Mouse (Mus musculus) cerebellum, adult 2 months (tissue): ENCODE measurements around the gene Ier5l. TPM values are rescaled to one million over a fixed set of nuclear protein-coding genes. Genes with fewer than 3 reads are reported as not detected.

ENCODE experiments used
- DNase-seq, 2 experiments: peaks; one replicate each; pipeline ENCODE4 v3.0.0; 2021
- H3K27ac ChIP-seq: fragments of 200-500 bp; 2 replicates; pipeline ENCODE4 v1.5.1; 2012; ENCODE audit warnings: low read length, control low read depth, inconsistent platforms; ENCODE audit not compliant: insufficient read depth
- H3K27me3 ChIP-seq: fragments of 200-500 bp; 2 replicates; pipeline ENCODE4 v1.6.1; 2012; ENCODE audit warnings: inconsistent platforms, mild to moderate bottlenecking, low read length, moderate library complexity; ENCODE audit not compliant: control insufficient read depth, insufficient read depth
- H3K4me1 ChIP-seq: fragments of 200-500 bp; 2 replicates; pipeline ENCODE4 v1.6.1; 2011; ENCODE audit warnings: low read length; ENCODE audit not compliant: control insufficient read depth, insufficient read depth
- H3K4me3 ChIP-seq: fragments of 200-500 bp; replicated peaks from 2 replicates; pipeline ENCODE3; 2011; ENCODE audit warnings: mild to moderate bottlenecking, low read depth, low read length, control low read depth; ENCODE audit not compliant: insufficient read depth
- CTCF ChIP-seq: fragments of 200-500 bp; IDR thresholded peaks from 2 replicates; pipeline ENCODE4 v1.5.1; 2011; ENCODE audit warnings: low read depth, mild to moderate bottlenecking, control low read depth, low read length, moderate library complexity, borderline replicate concordance; ENCODE audit not compliant: insufficient read depth
- POLR2A ChIP-seq: fragments of 200-500 bp; IDR thresholded peaks from 2 replicates; pipeline ENCODE4 v1.6.1; 2011; ENCODE audit warnings: low read length, control low read depth, borderline replicate concordance; ENCODE audit not compliant: insufficient read depth
- WGBS: fragments of 180-500 bp; shearing (Covaris S2); methylation state at CpG from one replicate; pipeline ENCODE4 v1.1.7; 2018; 5-methylcytosine and 5-hydroxymethylcytosine counted together
- polyA plus RNA-seq: library from polyadenylated mRNA; depleted of rRNA; stranded (reverse); fragments of >200 nt; gene quantifications from 2 replicates; pipeline ENCODE4 v1.2.3, GENCODE M21; 2012

Gene Ier5l
- polyA plus RNA-seq, 1 experiment: 7.5 TPM

DNA sequence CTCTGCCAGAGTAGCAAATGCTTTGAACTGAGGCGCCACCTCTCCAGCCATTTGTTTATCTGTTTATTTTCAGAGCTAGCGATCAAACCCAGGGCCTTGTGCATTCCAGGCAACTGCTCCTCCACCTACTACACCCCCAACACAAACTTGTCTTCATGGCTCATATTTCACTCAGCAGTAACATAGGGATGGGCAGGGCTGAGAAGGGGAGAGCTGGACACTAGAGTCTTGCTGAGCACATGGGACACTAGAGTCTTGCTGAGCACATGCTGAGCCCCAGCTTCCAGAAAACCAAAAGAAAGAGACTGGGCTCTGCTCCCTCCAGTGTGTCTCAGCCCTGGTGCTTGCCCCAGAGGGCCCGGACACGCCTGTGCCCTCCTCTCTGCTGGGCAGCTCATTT lies 7.2 kb downstream of the Ier5l start:
- no peak for TF ChIP-seq POLR2A
- no peak for TF ChIP-seq CTCF
- 93% methylated on average over 4 of the region's 4 CpGs for WGBS

DNA sequence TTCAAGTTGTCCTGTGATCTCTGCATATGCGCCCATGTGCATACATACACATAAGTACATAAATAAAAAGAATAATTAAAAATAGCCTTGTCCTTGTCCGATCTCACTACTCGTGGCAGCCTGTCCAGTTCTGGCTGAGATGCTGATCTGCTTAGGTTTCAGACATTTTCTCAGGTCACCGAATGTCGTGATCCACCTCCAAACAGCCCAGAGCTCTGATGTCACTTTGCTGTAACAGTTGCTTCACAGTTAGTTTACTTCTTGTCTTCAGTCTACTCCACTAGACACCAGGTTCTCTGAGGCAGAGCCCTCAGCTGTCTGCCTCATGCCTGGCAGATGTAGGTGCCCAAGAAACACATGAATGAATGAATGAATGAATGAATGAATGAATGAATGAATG lies 9.6 kb downstream of the Ier5l start:
- WGBS: 22% methylated on average over 5 of the region's 5 CpGs
- TF ChIP-seq CTCF (no peak), POLR2A (no peak)
- Histone ChIP-seq H3K27me3 (no peaks in the 10 kb centered on the region), H3K27ac (no peak overlapping the region), H3K4me3 (peak overlapping the region; percentile 60), H3K4me1 (peaks cover 13% of the 10 kb centered on the region; the same call in 1 of the 2 replicates)
- DNase-seq: no peak

More for the DNA sequence above, 7.2 kb downstream of the Ier5l start:
- no peaks in the 10 kb centered on the region for H3K27me3 ChIP-seq
- peaks cover 18% of the 10 kb centered on the region for H3K4me1 ChIP-seq
- DNase-seq: no peak
- H3K27ac ChIP-seq: no peak overlapping the region
- H3K4me3 ChIP-seq: no peak overlapping the region

DNA sequence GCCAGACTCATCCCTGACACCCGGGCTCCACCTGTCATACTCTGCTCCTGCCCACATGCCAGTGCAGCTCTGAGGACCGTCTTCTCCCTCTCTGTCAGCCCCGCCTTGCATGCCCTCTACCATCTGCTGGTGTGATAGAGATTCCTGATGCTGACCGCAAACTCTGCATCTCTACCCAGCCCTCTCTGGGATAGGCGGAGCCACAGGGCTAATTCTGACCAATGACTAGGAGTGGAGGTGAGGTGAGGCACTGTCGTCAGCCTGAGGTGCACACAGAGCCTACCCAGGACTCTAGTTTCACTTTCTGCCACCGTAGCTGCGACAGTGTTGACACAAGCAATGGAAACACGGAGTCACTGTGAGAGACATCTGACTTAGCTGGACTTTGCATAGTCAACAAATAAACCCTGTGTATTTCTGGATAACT lies 10.1 kb downstream of the Ier5l start:
- peaks cover 13% of the 10 kb centered on the region; the same call in 1 of the 2 replicates for H3K4me1 ChIP-seq
- no peaks in the 10 kb centered on the region for H3K27me3 ChIP-seq
- no peak; the same call in 1 of the 2 replicates for TF ChIP-seq CTCF
- TF ChIP-seq POLR2A: peak; percentile 90; the same call in 1 of the 2 replicates
- under 1% methylated on average over 9 of the region's 9 CpGs for WGBS
- peak; percentile 80 to 88 for DNase-seq
- peak overlapping the region; percentile 6 for H3K27ac ChIP-seq
- H3K4me3 ChIP-seq: peak overlapping the region; percentile 60

DNA sequence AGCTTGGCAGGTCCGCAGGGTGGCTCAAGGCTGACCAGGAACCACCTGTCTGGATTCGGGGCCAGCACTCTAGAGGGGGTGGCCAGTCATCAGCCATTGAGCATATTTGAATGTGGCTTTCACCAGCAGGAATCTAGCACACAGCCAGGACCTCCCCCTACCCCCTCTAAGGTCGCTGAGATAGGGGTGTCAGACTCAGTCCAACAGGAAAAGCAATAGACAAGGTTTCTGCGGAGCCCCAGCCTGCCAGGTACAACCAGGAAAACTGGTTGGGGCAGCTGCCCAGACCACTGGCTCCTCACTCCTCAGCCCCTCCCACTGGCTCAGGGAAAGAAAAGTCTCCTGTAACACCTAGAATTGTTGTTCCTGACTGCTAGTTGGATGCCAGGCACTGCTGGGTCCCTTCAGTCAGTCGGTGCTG lies 10.7 kb downstream of the Ier5l start:
- H3K27ac ChIP-seq: peak overlapping the region; percentile 6
- 10% methylated on average over 5 of the region's 5 CpGs for WGBS

DNA sequence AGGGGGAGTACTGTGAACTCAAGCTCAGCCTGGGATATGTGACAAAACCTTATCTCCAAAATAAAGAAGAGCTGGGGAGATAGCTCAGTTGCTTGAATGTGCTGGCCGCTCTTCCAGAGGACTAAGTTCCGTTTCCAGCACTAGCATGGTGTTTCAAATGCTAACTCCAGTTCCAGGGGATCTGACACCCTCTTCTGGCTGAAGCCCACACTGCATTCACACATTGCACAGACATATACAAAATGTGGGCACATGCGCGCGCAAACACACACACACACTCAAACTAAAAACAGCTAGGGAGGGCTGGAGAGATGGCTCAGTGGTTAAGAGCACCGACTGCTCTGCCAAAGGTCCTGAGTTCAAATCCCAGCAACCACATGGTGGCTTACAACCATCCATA lies 14.8 kb downstream of the Ier5l start:
- WGBS: 88% methylated on average over 6 of the region's 6 CpGs
- Histone ChIP-seq H3K27ac (no peak overlapping the region), H3K27me3 (no peaks in the 10 kb centered on the region), H3K4me3 (no peak overlapping the region), H3K4me1 (peaks cover 9% of the 10 kb centered on the region)
- 0 out of 2 replicates have a peak, but pooled peaks have one; percentile 5 for TF ChIP-seq CTCF
- no peak for TF ChIP-seq POLR2A
- no peak for DNase-seq

More for the DNA sequence above, 10.7 kb downstream of the Ier5l start:
- Histone ChIP-seq H3K27me3 (no peaks in the 10 kb centered on the region), H3K4me3 (peak overlapping the region; percentile 60), H3K4me1 (peaks cover 13% of the 10 kb centered on the region; the same call in 1 of the 2 replicates)
- TF ChIP-seq POLR2A: no peak
- no peak for TF ChIP-seq CTCF
- DNase-seq: peak in 1 of 2 experiments; percentile 32

DNA sequence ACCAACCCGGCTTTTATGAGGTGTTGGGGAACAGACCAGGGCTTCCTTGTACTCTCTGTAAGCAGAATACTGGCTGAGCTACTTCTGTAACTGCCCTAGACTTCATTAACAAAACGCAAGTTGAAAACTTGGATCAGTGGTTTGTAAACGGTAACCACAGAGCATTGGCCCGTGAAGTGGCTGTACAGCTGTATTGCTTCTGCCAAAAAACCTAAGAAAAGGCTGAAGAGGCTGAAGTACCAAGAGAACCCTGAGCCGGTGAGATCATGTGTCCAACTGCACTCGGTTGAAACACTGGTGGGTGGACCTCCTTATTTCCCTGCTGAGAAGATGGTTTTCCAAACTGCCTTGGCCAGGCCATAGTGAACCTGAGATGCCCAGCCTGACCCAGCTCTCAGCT lies 15.7 kb downstream of the Ier5l start:
- no peak for DNase-seq
- Histone ChIP-seq H3K4me1 (peaks cover 9% of the 10 kb centered on the region), H3K27ac (no peak overlapping the region), H3K27me3 (no peaks in the 10 kb centered on the region), H3K4me3 (no peak overlapping the region)
- TF ChIP-seq CTCF: no peak
- TF ChIP-seq POLR2A: no peak
- WGBS: 71% methylated on average over 6 of the region's 6 CpGs

DNA sequence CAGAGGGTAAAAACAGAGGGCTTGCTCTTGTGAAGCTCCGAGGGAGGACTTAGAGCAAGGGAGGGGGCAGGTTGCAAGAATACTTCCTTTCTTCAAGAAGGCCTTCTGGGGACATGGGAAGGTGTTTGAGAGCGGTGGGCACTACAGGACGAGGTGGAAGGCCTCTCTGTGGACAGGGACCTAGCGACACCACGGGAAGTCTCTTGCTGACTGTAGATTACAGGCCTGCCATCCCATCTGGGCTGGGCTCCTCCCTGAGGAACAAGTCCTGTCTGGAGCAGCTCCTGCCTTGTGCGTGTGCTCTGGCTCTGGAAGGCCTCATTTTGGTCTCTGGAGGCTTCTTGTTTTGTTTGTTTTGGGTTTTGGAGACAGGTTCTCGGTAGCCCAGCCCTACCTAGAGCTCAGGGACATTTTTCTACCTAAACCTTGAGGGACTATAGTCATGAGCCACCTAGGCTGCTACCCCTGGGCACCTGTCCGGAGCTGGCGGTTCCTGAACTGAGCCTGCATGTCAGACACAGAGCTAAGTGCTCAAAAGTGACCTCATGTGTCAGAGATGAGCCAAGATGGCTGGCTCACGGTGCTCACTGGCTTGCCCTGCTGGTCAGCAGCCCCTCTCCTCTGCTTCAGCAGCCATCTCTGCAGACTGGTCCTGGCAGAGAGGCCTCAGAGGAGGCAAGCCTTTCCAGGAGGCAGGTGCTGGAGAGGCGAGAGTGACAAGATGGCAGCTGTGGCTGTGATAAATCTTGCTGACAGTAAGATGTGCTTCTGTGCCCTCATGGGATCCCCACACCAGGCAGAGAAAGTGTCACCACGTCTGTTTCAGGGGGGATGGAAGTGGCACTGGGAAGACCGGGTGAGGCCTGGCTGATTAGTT lies 17.7 kb downstream of the Ier5l start:
- H3K27me3 ChIP-seq: no peaks in the 10 kb centered on the region
- H3K4me1 ChIP-seq: peaks cover 5% of the 10 kb centered on the region; the same call in 1 of the 2 replicates
- 69% methylated on average over 13 of the region's 13 CpGs for WGBS
- TF ChIP-seq POLR2A (no peak), CTCF (no peak)
- H3K4me3 ChIP-seq: no peak overlapping the region
- H3K27ac ChIP-seq: no peak overlapping the region
- no peak for DNase-seq
